Mouse (Mus musculus): ENCODE results near the gene Nup133. TPM values are rescaled to one million over a fixed set of nuclear protein-coding genes. Genes with fewer than 3 reads are reported as not detected.

The Nup133 gene
- total and polyA plus RNA-seq, 3 experiments: 49.6 to 58.1 (median 58.0) TPM

GRCm38 (mm10) chr8:123895230-123895629 lies 53.8 kb downstream of the Nup133 start:
- DNase-seq (ENCODE audit: low read depth, low spot score): no peak
- Histone ChIP-seq H3K4me3 (ENCODE audit: control insufficient read depth in 1 of 2, insufficient read depth in 1 of 2, low read depth in 2 of 2, low read length in 2 of 2) (no peak overlapping the region), H3K79me2 (ENCODE audit: control insufficient read depth, insufficient read depth, low read length, poor library complexity) (no peaks in the 10 kb centered on the region), H3K36me3 (ENCODE audit: control insufficient read depth in 1 of 2, insufficient read depth in 2 of 2, low read length in 2 of 2) (no peaks in the 10 kb centered on the region), H3K9me3 (replicated peaks; ENCODE audit: insufficient read depth, low read length) (no peaks in the 10 kb centered on the region), H3K27ac (ENCODE audit: control insufficient read depth, low read depth, low read length) (no peak overlapping the region), H3K27me3 (ENCODE audit: control insufficient read depth in 1 of 2, insufficient read depth in 2 of 2, low read length in 2 of 2) (no peaks in the 10 kb centered on the region), H3K9ac (ENCODE audit: control insufficient read depth, low read depth, low read length, poor library complexity, severe bottlenecking) (no peak overlapping the region), H3K4me1 (ENCODE audit: control insufficient read depth in 1 of 2, insufficient read depth in 2 of 2, low read length in 2 of 2) (no peaks in the 10 kb centered on the region)
- TF ChIP-seq POLR2AphosphoS5 (IDR thresholded peaks at IDR 0.05; ENCODE audit: borderline replicate concordance, low read depth, low read length) (no peak), GABPA (IDR thresholded peaks at IDR 0.05; ENCODE audit: low read depth, low read length) (no peak), KAT2A (conservative IDR thresholded peaks at IDR 0.05; ENCODE audit: low read depth, low read length) (no peak), E2F4 (IDR thresholded peaks at IDR 0.05; ENCODE audit: borderline replicate concordance, low read depth, low read length) (no peak), TCF12 (IDR thresholded peaks at IDR 0.05; ENCODE audit: low read depth, low read length) (no peak), NELFE (IDR thresholded peaks at IDR 0.05; ENCODE audit: low read depth, low read length) (no peak), ZKSCAN1 (IDR thresholded peaks at IDR 0.05; ENCODE audit: low read depth, low read length) (no peak)

- H3K79me2 ChIP-seq (ENCODE audit: control insufficient read depth, insufficient read depth, low read length, poor library complexity): no peaks in the 10 kb centered on the region
- no peak for TF ChIP-seq RAD21 (IDR thresholded peaks at IDR 0.05; ENCODE audit: low read depth, low read length)
- no peak for TF ChIP-seq POLR2AphosphoS5 (IDR thresholded peaks at IDR 0.05; ENCODE audit: borderline replicate concordance, low read depth, low read length)
- no peak for TF ChIP-seq TCF12 (IDR thresholded peaks at IDR 0.05; ENCODE audit: low read depth, low read length)
- no peak for TF ChIP-seq CHD2 (IDR thresholded peaks at IDR 0.05; ENCODE audit: low read length)
- H3K9me3 ChIP-seq (replicated peaks; ENCODE audit: insufficient read depth, low read length): no peaks in the 10 kb centered on the region
- H3K4me3 ChIP-seq (ENCODE audit: control insufficient read depth in 1 of 2, insufficient read depth in 1 of 2, low read depth in 2 of 2, low read length in 2 of 2): no peak within 1 kb of the TSS
- H3K27ac ChIP-seq (ENCODE audit: control insufficient read depth, low read depth, low read length): no peak within 1 kb of the TSS
- H3K36me3 ChIP-seq (ENCODE audit: control insufficient read depth in 1 of 2, insufficient read depth in 2 of 2, low read length in 2 of 2): no peaks in the 10 kb centered on the region
- no peaks in the 10 kb centered on the region for H3K4me1 ChIP-seq (ENCODE audit: control insufficient read depth in 1 of 2, insufficient read depth in 2 of 2, low read length in 2 of 2)
- DNase-seq (ENCODE audit: low read depth, low spot score): no peak
- no peaks in the 10 kb centered on the region for H3K27me3 ChIP-seq (ENCODE audit: control insufficient read depth in 1 of 2, insufficient read depth in 2 of 2, low read length in 2 of 2)
- no peak within 1 kb of the TSS for H3K9ac ChIP-seq (ENCODE audit: control insufficient read depth, low read depth, low read length, poor library complexity, severe bottlenecking)
Observed at GRCm38 (mm10) chr8:123894502-123895097, 54.5 kb downstream of the Nup133 start, which contains the start of gene Acta1. TSS of gene Acta1 (minus strand) at chr8:123894751.

GRCm38 (mm10) chr8:123893413-123893812 lies 55.7 kb downstream of the Nup133 start:
- Histone ChIP-seq H3K27me3 (ENCODE audit: control insufficient read depth in 1 of 2, insufficient read depth in 2 of 2, low read length in 2 of 2) (0 out of 4 replicates have a peak, but pooled peaks cover 0 to 1% of the 10 kb centered on the region in 2 experiments), H3K9ac (ENCODE audit: control insufficient read depth, low read depth, low read length, poor library complexity, severe bottlenecking) (no peak overlapping the region), H3K79me2 (ENCODE audit: control insufficient read depth, insufficient read depth, low read length, poor library complexity) (no peaks in the 10 kb centered on the region), H3K36me3 (ENCODE audit: control insufficient read depth in 1 of 2, insufficient read depth in 2 of 2, low read length in 2 of 2) (no peaks in the 10 kb centered on the region), H3K4me3 (ENCODE audit: control insufficient read depth in 1 of 2, insufficient read depth in 1 of 2, low read depth in 2 of 2, low read length in 2 of 2) (no peak overlapping the region), H3K27ac (ENCODE audit: control insufficient read depth, low read depth, low read length) (no peak overlapping the region), H3K4me1 (ENCODE audit: control insufficient read depth in 1 of 2, insufficient read depth in 2 of 2, low read length in 2 of 2) (no peaks in the 10 kb centered on the region), H3K9me3 (replicated peaks; ENCODE audit: insufficient read depth, low read length) (no peaks in the 10 kb centered on the region)
- TF ChIP-seq BHLHE40 (IDR thresholded peaks at IDR 0.05; ENCODE audit: borderline replicate concordance, low read depth, low read length): no peak
- no peak for TF ChIP-seq MYB (IDR thresholded peaks at IDR 0.05; ENCODE audit: low read depth, low read length)
- no peak for DNase-seq (ENCODE audit: low read depth, low spot score)
